ENCODE assay signal across 8 mouse cellular contexts in the genomic region with DNA sequence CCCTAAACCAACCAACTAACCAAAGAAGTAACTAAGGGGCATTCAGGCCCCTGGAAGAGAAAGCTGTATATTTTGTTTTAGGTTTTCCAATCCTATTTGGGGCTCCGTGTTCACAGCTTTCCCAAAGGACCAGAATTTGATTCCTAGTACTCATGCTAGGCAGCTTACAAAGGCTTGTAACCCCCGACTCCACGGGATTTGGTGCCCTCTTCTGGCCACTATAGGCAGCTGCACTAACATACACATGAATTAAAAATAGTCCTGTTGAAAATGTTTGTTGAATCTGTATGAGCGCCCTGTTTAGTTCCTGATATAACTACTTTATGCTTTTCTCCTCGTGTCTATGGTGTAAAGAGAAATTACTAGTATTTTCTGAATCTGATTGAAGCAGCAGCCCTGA. TPM values are rescaled to one million over a fixed set of nuclear protein-coding genes. Genes with fewer than 3 reads are reported as not detected.
A peak's percentile ranks its signal among the peaks of the same experiment; 100 is the strongest.
DNase-seq lines count a peak whose midpoint lies in the region; ATAC-seq and TF ChIP-seq lines count a peak whose summit lies in the region.

No protein-coding gene starts in this region.

- 13% methylated on average over 5 of the region's 5 CpGs for WGBS in embryonic facial prominence, embryonic 10.5 days
- WGBS in liver, postnatal 0 days (ENCODE audit: insufficient replicate concordance): 5% methylated on average over 5 of the region's 5 CpGs

- intact Hi-C loops in left cerebral cortex, postnatal 10 days (cut with DNase I): loop anchor here (5.0 kb wide), 1 partner anchor 100 kb away; the partner anchor contains the start of gene Pcsk1n

- H3K27me3 ChIP-seq in embryonic facial prominence, embryonic 10.5 days (replicated peaks; ENCODE audit: low read depth, poor library complexity, severe bottlenecking): no peaks in the 10 kb centered on the region
- H3K27me3 ChIP-seq in liver, postnatal 0 days (ENCODE audit: insufficient read depth, low read length): no peaks in the 10 kb centered on the region

- peak; percentile 21 to 69 for DNase-seq in adrenal gland, adult (ENCODE audit: inconsistent age in 2 of 2, low spot score in 1 of 2)
- DNase-seq in adrenal gland, postnatal 4 days (ENCODE audit: low spot score in 2 of 2): no peak
- DNase-seq in left cerebral cortex, adult 18-20 months (ENCODE audit: low spot score in 2 of 2): peak; percentile 14 to 26
- DNase-seq in left cerebral cortex, postnatal 10 days (ENCODE audit: extremely low spot score in 1 of 2, low spot score in 2 of 2): no peak
- peak; percentile 65 for DNase-seq in adipocyte (ENCODE audit: low spot score)
- DNase-seq in embryonic facial prominence, embryonic 10.5 days (ENCODE audit: low spot score): peak; percentile 53
- peak; percentile 45 for DNase-seq in liver, postnatal 0 days
- DNase-seq in skeletal muscle tissue, adult 2 months (ENCODE audit: low read depth, low spot score): peak; percentile 18

- no peaks in the 10 kb centered on the region for H3K9me3 ChIP-seq in embryonic facial prominence, embryonic 10.5 days
- no peaks in the 10 kb centered on the region for H3K9me3 ChIP-seq in liver, postnatal 0 days (ENCODE audit: low read length)

- TF ChIP-seq CTCF in liver, postnatal 0 days (IDR thresholded peaks at IDR 0.05; ENCODE audit: low read depth): peak; percentile 83

- H3K4me2 ChIP-seq in liver, postnatal 0 days (ENCODE audit: low read depth, low read length): no peak overlapping the region

- H3K9ac ChIP-seq in liver, postnatal 0 days (replicated peaks): no peak overlapping the region

- H3K4me3 ChIP-seq in embryonic facial prominence, embryonic 10.5 days: no peak overlapping the region
- no peak overlapping the region for H3K4me3 ChIP-seq in liver, postnatal 0 days (ENCODE audit: low read depth, low read length)

- no peak for ATAC-seq in liver, postnatal 0 days

- no peak overlapping the region for H3K27ac ChIP-seq in embryonic facial prominence, embryonic 10.5 days (replicated peaks)
- no peak overlapping the region for H3K27ac ChIP-seq in liver, postnatal 0 days (ENCODE audit: low read depth)

- TF ChIP-seq EP300 in liver, postnatal 0 days (IDR thresholded peaks at IDR 0.05; ENCODE audit: low read depth): no peak

- H3K4me1 ChIP-seq in embryonic facial prominence, embryonic 10.5 days: no peaks in the 10 kb centered on the region
- H3K4me1 ChIP-seq in liver, postnatal 0 days (ENCODE audit: insufficient read depth): no peaks in the 10 kb centered on the region

- H3K36me3 ChIP-seq in embryonic facial prominence, embryonic 10.5 days (replicated peaks): no peaks in the 10 kb centered on the region
- no peaks in the 10 kb centered on the region for H3K36me3 ChIP-seq in liver, postnatal 0 days (replicated peaks; ENCODE audit: insufficient read depth, low read length)

RNA-seq across cellular contexts. Expression of gene Glod5, which starts 1.1 kb away (rescaled TPM):
- total RNA-seq in adrenal gland, postnatal 4 days (2021): 1 to 10 TPM in 1 of 2 experiments, not detected in 1; 1.1 TPM
- total RNA-seq in left cerebral cortex, adult 18-20 months (2021): under 1 TPM in 1 of 2 experiments, not detected in 1; 0.79 TPM
- total RNA-seq in left cerebral cortex, postnatal 10 days (2021): under 1 TPM; 0.57 to 0.73 TPM
- not detected in 2 replicates for polyA plus RNA-seq in embryonic facial prominence, embryonic 10.5 days (2016; fragmentation: Nextera tagmentation; extraction: Ambion mirVana)
- 2.6 and 4.3 TPM in 2 replicates for polyA plus RNA-seq in liver, postnatal 0 days (2015; fragmentation: Nextera tagmentation; extraction: Ambion mirVana)

RNA-seq across cellular contexts. Expression of gene Gata1, which starts 39.3 kb away (rescaled TPM):
- total RNA-seq in adrenal gland, postnatal 4 days (2021): 1 to 10 TPM; 2.0 to 3.4 TPM
- not detected for total RNA-seq in left cerebral cortex, adult 18-20 months (2021)
- not detected for total RNA-seq in left cerebral cortex, postnatal 10 days (2021)
- polyA plus RNA-seq in embryonic facial prominence, embryonic 10.5 days (2016; fragmentation: Nextera tagmentation; extraction: Ambion mirVana): 5.2 and 5.6 TPM in 2 replicates
- polyA plus RNA-seq in liver, postnatal 0 days (2015; fragmentation: Nextera tagmentation; extraction: Ambion mirVana): 39.8 and 43.2 TPM in 2 replicates

RNA-seq across cellular contexts. Expression of gene Suv39h1, which starts 57.4 kb away (rescaled TPM):
- total RNA-seq in adrenal gland, postnatal 4 days (2021): 10 to 100 TPM; 28.9 to 30.0 TPM
- total RNA-seq in left cerebral cortex, adult 18-20 months (2021): 10 to 100 TPM; 21.1 to 30.2 TPM
- 10 to 100 TPM; 34.3 to 36.7 TPM for total RNA-seq in left cerebral cortex, postnatal 10 days (2021)
- polyA plus RNA-seq in embryonic facial prominence, embryonic 10.5 days (2016; fragmentation: Nextera tagmentation; extraction: Ambion mirVana): 97.6 and 102 TPM in 2 replicates
- polyA plus RNA-seq in liver, postnatal 0 days (2015; fragmentation: Nextera tagmentation; extraction: Ambion mirVana): 13.9 and 15.8 TPM in 2 replicates

Comparison
In these comparisons a context has a peak if more than half of its experiments do, and no peak if none do; other contexts are left out.
1. DNase-seq: peak in adrenal gland, adult (2 of 2), left cerebral cortex, adult 18-20 months (2 of 2), adipocyte (single experiment), embryonic facial prominence, embryonic 10.5 days (single experiment), liver, postnatal 0 days (single experiment) and skeletal muscle tissue, adult 2 months (single experiment); none in adrenal gland, postnatal 4 days (0 of 2) and left cerebral cortex, postnatal 10 days (0 of 2).